Mouse (Mus musculus) neural tube, embryonic 11.5 days (tissue): ENCODE data around the gene Syt17. TPM values are rescaled to one million over a fixed set of nuclear protein-coding genes. Genes with fewer than 3 reads are reported as not detected.
A peak's percentile ranks its signal among the peaks of the same experiment; 100 is the strongest.

ENCODE experiments used
- ATAC-seq: fragments of 200-750 bp; cut with Nextera tagmentation; 2 replicates; pipeline ENCODE4 v1.8.0; 2017; ENCODE audit warnings: moderate number of reproducible peaks, mild to moderate bottlenecking, moderate TSS enrichment, moderate library complexity; ENCODE audit not compliant: insufficient read depth, low FRiP score, low TSS enrichment
- DNase-seq: peaks from one replicate; pipeline ENCODE4 v3.0.0-alpha.2; 2015; ENCODE audit warnings: low spot score
- H3K27ac ChIP-seq: fragments of 300-500 bp; sonication (generic); 2 replicates; pipeline ENCODE4 v1.5.1; 2014; ENCODE audit warnings: low read depth, mild to moderate bottlenecking, low read length
- H3K27me3 ChIP-seq: fragments of 300-500 bp; sonication (generic); 2 replicates; pipeline ENCODE4 v1.6.1; 2014; ENCODE audit warnings: mild to moderate bottlenecking, low read length, mixed read lengths; ENCODE audit not compliant: control insufficient read depth, insufficient read depth
- H3K36me3 ChIP-seq: fragments of 300-500 bp; sonication (generic); 2 replicates; pipeline ENCODE4 v1.6.1; 2014; ENCODE audit warnings: mild to moderate bottlenecking, low read length, moderate library complexity, mixed read lengths; ENCODE audit not compliant: control insufficient read depth, insufficient read depth
- H3K4me1 ChIP-seq: fragments of 300-500 bp; sonication (generic); 2 replicates; pipeline ENCODE4 v1.6.1; 2014; ENCODE audit warnings: low read length, mixed read lengths; ENCODE audit not compliant: control insufficient read depth, insufficient read depth
- H3K4me2 ChIP-seq: fragments of 300-500 bp; sonication (generic); 2 replicates; pipeline ENCODE4 v1.6.1; 2014; ENCODE audit warnings: low read depth, mild to moderate bottlenecking, moderate library complexity
- H3K4me3 ChIP-seq: fragments of 300-500 bp; sonication (generic); 2 replicates; pipeline ENCODE4 v1.5.1; 2014; ENCODE audit warnings: low read depth, low read length
- H3K9ac ChIP-seq: fragments of 300-500 bp; sonication (generic); 2 replicates; pipeline ENCODE4 v1.6.1; 2014; ENCODE audit warnings: mild to moderate bottlenecking, low read length
- H3K9me3 ChIP-seq: fragments of 300-500 bp; sonication (generic); 2 replicates; pipeline ENCODE4 v1.6.1; 2016; ENCODE audit warnings: low read length; ENCODE audit not compliant: control insufficient read depth
- WGBS: fragments of 180-500 bp; shearing (Covaris S2); extraction: QIAGEN DNeasy Blood & Tissue Kit; methylation state at CpG from one replicate; pipeline ENCODE4 v1.1.7; 2014; 5-methylcytosine and 5-hydroxymethylcytosine counted together
- polyA plus RNA-seq: library from polyadenylated mRNA; unstranded; fragments of >200 nt; fragmentation: Nextera tagmentation; extraction: Ambion mirVana; gene quantifications from 2 replicates; pipeline ENCODE4 v1.2.1, GENCODE M21; 2014

Gene Syt17
- polyA plus RNA-seq, 1 experiment from 2014 or later, result 7.8 TPM

DNA sequence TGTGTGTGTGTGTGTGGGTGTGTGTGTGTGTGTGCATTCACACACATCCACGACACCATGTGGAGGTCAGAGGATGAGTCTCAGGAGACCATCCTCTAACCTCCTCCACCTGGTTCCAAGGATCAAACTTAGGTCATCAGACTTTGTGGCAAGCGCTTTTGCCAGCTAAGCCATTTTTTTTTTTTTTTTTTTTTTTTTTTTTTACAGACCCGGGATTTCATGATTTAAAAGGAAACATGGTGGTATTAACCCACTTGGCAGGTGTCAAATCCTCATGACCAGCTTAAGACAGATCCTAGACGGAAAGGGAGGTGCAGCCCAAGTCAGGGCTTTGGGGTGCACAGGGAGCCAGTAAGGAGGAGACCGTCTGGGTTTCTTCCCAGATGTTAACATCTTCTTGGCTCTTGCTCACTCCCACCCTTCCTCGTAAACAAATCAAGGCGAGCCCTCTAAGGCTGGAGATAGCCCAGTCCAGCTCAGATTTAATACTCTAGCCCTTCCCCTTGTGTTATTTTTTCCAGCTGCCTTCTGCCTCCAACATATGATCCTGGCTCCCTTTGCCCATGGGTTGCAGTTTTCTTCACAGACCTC lies 4.0 kb downstream of the Syt17 start:
- no peak for ATAC-seq
- Histone ChIP-seq H3K36me3 (no peaks in the 10 kb centered on the region), H3K9me3 (no peaks in the 10 kb centered on the region), H3K27ac (no peak overlapping the region), H3K27me3 (peaks cover 10% of the 10 kb centered on the region; the same call in 1 of the 2 replicates), H3K4me3 (no peak overlapping the region), H3K4me1 (peaks cover 11% of the 10 kb centered on the region), H3K4me2 (no peak overlapping the region), H3K9ac (no peak overlapping the region)
- 62% methylated on average over 7 of the region's 7 CpGs for WGBS
- no peak for DNase-seq

- DNase-seq (no peak), ATAC-seq (no peak)
- Histone ChIP-seq H3K27me3 (peaks cover 10% of the 10 kb centered on the region; the same call in 1 of the 2 replicates), H3K4me2 (no peak overlapping the region), H3K36me3 (no peaks in the 10 kb centered on the region), H3K9me3 (no peaks in the 10 kb centered on the region), H3K9ac (no peak overlapping the region), H3K27ac (no peak overlapping the region), H3K4me3 (no peak overlapping the region), H3K4me1 (peaks cover 10% of the 10 kb centered on the region)
- WGBS, result 6% methylated on average over 9 of the region's 9 CpGs
Observed at GRCm38 (mm10) chr7:118443371-118443770, 4.7 kb downstream of the Syt17 start.

- DNase-seq, result no peak
- no peak overlapping the region for H3K4me2 ChIP-seq
- ATAC-seq, result no peak
- no peaks in the 10 kb centered on the region for H3K9me3 ChIP-seq
- WGBS, result 83% methylated on average over 6 of the region's 6 CpGs
- no peaks in the 10 kb centered on the region for H3K4me1 ChIP-seq
- H3K27ac ChIP-seq, result no peak overlapping the region
- 0 out of 2 replicates have a peak, but pooled peaks cover under 1% of the 10 kb centered on the region for H3K27me3 ChIP-seq
- H3K4me3 ChIP-seq, result no peak overlapping the region
- no peaks in the 10 kb centered on the region for H3K36me3 ChIP-seq
- no peak overlapping the region for H3K9ac ChIP-seq
Observed at GRCm38 (mm10) chr7:118441535-118441934, 6.5 kb downstream of the Syt17 start.

GRCm38 (mm10) chr7:118437101-118437802 lies 10.8 kb downstream of the Syt17 start:
- ATAC-seq (no peak), DNase-seq (peak; percentile 42)
- H3K9me3 ChIP-seq, result no peaks in the 10 kb centered on the region
- H3K4me2 ChIP-seq, result no peak overlapping the region
- no peaks in the 10 kb centered on the region for H3K4me1 ChIP-seq
- H3K36me3 ChIP-seq, result no peaks in the 10 kb centered on the region
- no peaks in the 10 kb centered on the region for H3K27me3 ChIP-seq
- no peak overlapping the region for H3K27ac ChIP-seq
- H3K9ac ChIP-seq, result no peak overlapping the region
- WGBS, result 60% methylated on average over 7 of the region's 7 CpGs
- H3K4me3 ChIP-seq, result no peak overlapping the region

GRCm38 (mm10) chr7:118428937-118429336 lies 19.1 kb downstream of the Syt17 start:
- WGBS, result 88% methylated on average over 2 of the region's 2 CpGs
- no peak overlapping the region for H3K4me3 ChIP-seq
- ATAC-seq, result no peak
- H3K27me3 ChIP-seq, result no peaks in the 10 kb centered on the region
- no peak overlapping the region for H3K27ac ChIP-seq
- H3K36me3 ChIP-seq, result no peaks in the 10 kb centered on the region
- H3K4me1 ChIP-seq, result no peaks in the 10 kb centered on the region
- DNase-seq, result no peak
- H3K9me3 ChIP-seq, result no peaks in the 10 kb centered on the region
- no peak overlapping the region for H3K9ac ChIP-seq
- H3K4me2 ChIP-seq, result no peak overlapping the region

DNA sequence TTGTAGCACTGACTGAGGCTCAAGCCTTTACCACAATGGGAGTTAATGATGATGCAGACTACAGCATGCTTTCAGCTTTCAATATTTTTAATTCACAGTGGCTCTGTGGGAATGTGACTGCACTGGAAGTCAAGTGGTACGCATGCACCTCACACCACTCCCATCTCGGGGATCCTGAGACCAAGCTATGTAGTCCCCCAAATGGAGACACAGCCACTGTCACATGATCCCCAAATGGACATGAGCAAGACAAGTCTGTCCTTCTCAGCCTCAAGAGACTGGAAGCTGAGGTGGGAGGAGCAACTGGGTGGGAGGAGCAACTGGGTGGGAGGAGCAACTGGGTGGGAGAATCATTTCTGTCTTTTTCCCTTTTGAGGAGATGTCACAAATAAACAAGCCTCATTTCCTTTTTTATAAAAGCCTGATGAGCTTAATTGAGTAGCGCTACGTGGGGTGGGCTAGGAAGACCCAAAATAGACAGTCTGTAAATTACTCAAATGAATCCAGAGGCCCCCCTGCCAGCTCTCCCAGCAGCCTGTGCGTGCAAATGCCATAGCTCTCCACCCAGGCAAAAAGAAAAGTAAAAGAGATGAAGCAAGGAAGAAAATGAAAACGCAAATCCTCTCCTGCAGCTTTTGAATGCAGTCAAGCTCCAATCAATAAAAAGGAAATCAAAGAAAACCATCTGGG lies 28.4 kb downstream of the Syt17 start:
- 66% methylated on average over 6 of the region's 6 CpGs for WGBS
- Histone ChIP-seq H3K9me3 (no peaks in the 10 kb centered on the region), H3K4me2 (no peak overlapping the region), H3K27me3 (no peaks in the 10 kb centered on the region), H3K4me1 (no peaks in the 10 kb centered on the region), H3K9ac (no peak overlapping the region), H3K27ac (no peak overlapping the region), H3K36me3 (no peaks in the 10 kb centered on the region), H3K4me3 (no peak overlapping the region)
- ATAC-seq (no peak), DNase-seq (no peak)

DNA sequence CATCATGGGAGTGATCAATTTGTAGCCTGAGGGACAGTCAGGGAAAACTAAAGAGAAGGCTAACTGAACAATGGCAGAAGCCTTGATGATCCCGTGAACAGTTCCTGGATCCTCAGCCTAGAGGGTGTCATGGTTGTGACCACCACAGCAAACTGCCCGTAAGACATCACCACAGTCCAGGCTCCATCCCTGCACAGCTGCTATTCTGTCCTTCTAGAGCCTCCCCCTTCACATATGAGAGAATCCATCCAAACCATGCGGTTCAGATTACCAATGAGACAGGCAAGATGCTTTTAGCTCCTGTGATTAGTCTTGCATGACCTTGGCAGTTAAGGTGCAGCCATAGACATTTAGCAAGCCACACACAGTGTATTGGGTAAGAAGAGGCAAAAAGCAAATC lies 33.8 kb downstream of the Syt17 start:
- no peak overlapping the region for H3K9ac ChIP-seq
- no peak for DNase-seq
- no peaks in the 10 kb centered on the region for H3K4me1 ChIP-seq
- no peak overlapping the region for H3K27ac ChIP-seq
- H3K9me3 ChIP-seq, result no peaks in the 10 kb centered on the region
- H3K36me3 ChIP-seq, result no peaks in the 10 kb centered on the region
- ATAC-seq, result no peak
- no peak overlapping the region for H3K4me2 ChIP-seq
- no peaks in the 10 kb centered on the region for H3K27me3 ChIP-seq
- WGBS, result 90% methylated on average over 3 of the region's 3 CpGs
- no peak overlapping the region for H3K4me3 ChIP-seq

DNA sequence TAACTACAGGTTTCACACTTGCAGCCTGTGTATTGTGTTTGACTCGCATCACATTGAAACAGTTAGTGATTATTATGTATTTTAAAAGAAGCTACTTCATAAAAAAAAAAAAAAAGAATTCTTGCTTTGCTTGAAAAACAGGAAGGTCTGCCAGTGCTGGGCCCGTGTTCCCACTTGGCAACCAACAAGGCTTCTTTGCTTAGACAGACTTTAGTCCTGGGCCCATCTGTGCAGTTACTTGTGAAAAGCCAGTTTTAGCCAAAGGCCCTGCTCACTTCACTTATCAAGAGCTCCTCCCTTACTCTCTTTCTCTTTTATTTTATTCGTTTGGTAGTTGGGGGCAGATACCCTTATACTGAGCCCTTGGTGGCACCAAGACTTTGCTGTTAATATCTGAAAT lies 36.1 kb downstream of the Syt17 start:
- 84% methylated on average over 3 of the region's 3 CpGs for WGBS
- Histone ChIP-seq H3K4me2 (no peak overlapping the region), H3K36me3 (no peaks in the 10 kb centered on the region), H3K9ac (no peak overlapping the region), H3K27ac (no peak overlapping the region), H3K4me1 (no peaks in the 10 kb centered on the region), H3K27me3 (no peaks in the 10 kb centered on the region), H3K9me3 (no peaks in the 10 kb centered on the region), H3K4me3 (no peak overlapping the region)
- ATAC-seq (no peak), DNase-seq (no peak)

- DNase-seq (no peak), ATAC-seq (no peak)
- no peaks in the 10 kb centered on the region for H3K27me3 ChIP-seq
- no peaks in the 10 kb centered on the region for H3K4me1 ChIP-seq
- no peak overlapping the region for H3K4me3 ChIP-seq
- no peaks in the 10 kb centered on the region for H3K9me3 ChIP-seq
- no peak overlapping the region for H3K4me2 ChIP-seq
- H3K27ac ChIP-seq, result no peak overlapping the region
- no peak overlapping the region for H3K9ac ChIP-seq
- 29% methylated on average over 2 of the region's 2 CpGs for WGBS
- H3K36me3 ChIP-seq, result no peaks in the 10 kb centered on the region
Observed at GRCm38 (mm10) chr7:118409421-118409820, 38.6 kb downstream of the Syt17 start.
